Mouse (Mus musculus): ENCODE measurements at regions not wholly inside any gene's neighbourhood (a gene's known extent, or its start where the extent isn't known, plus 50 kb on each side); places are given as distances from the start of the nearest gene placed in this dataset.

GRCm38 (mm10) chr8:109073715-109074114, 420.1 kb upstream of the Pmfbp1 start:
- Histone ChIP-seq H3K27ac (replicated peaks; ENCODE audit: low read depth, low read length) (no peak overlapping the region), H3K9ac (replicated peaks; ENCODE audit: low read length) (no peak overlapping the region), H3K9me3 (ENCODE audit: control insufficient read depth, low read length) (no peaks in the 10 kb centered on the region), H3K27me3 (ENCODE audit: control insufficient read depth, insufficient read depth, low read length) (no peaks in the 10 kb centered on the region), H3K36me3 (ENCODE audit: control insufficient read depth, insufficient read depth, low read length) (no peaks in the 10 kb centered on the region), H3K4me2 (ENCODE audit: low read length) (no peak overlapping the region), H3K4me3 (replicated peaks; ENCODE audit: low read depth, low read length) (no peak overlapping the region), H3K4me1 (ENCODE audit: control insufficient read depth, insufficient read depth, low read length) (no peaks in the 10 kb centered on the region)
- DNase-seq (no peak), ATAC-seq (ENCODE audit: low FRiP score, low TSS enrichment) (no peak)
- WGBS, result 90% methylated on average over 4 of the region's 4 CpGs

DNA sequence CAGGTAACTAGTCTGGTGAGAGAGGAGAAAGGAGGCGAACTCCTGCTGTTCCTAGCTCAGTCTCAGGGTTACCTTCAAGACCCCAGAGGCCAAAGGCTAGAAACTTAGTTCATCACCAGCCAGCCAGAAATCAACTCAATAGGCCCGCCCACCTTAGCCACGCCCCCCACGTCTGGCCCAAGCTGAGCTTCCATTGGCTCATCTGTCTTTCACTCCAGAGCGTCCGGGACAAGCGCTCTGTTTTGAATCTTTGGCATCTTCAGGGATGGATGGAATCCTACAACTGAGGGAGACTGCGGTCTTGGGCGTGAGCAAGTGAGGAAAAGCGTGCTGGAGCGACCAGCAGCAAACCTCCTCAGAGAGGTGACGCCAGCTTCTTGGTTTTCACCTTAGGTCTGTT, 418.8 kb upstream of the Pmfbp1 start:
- H3K4me3 ChIP-seq (replicated peaks; ENCODE audit: low read depth, low read length), result no peak overlapping the region
- peak; percentile 32 for DNase-seq
- 18% methylated on average over 12 of the region's 12 CpGs for WGBS

DNA sequence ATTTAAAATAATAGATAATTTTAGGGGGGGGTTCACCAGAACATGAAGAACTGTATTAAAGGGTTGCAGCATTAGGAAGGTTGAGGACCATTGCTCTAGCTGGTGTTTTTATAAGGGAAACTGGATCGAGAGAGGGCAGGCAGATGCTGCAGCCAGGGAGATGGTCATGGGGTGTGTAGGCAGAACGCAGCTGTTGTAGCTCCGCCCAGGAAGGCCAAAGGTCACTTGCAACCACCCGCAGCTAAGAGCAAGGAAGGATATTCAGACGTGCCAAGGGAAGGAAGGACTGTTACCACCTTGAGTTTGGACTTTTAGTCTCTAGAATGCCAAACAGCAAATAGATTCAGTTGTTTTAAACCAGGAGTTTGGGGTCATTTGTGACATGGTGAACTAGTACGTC, 414.6 kb upstream of the Pmfbp1 start:
- no peak overlapping the region for H3K27ac ChIP-seq (replicated peaks; ENCODE audit: low read depth, low read length)
- no peaks in the 10 kb centered on the region for H3K9me3 ChIP-seq (ENCODE audit: control insufficient read depth, low read length)
- H3K27me3 ChIP-seq (ENCODE audit: control insufficient read depth, insufficient read depth, low read length), result no peaks in the 10 kb centered on the region
- no peak overlapping the region for H3K4me3 ChIP-seq (replicated peaks; ENCODE audit: low read depth, low read length)
- ATAC-seq (ENCODE audit: low FRiP score, low TSS enrichment), result no peak
- no peak for DNase-seq
- H3K36me3 ChIP-seq (ENCODE audit: control insufficient read depth, insufficient read depth, low read length), result no peaks in the 10 kb centered on the region
- WGBS, result 61% methylated on average over 6 of the region's 6 CpGs
- no peaks in the 10 kb centered on the region for H3K4me1 ChIP-seq (ENCODE audit: control insufficient read depth, insufficient read depth, low read length)
- H3K4me2 ChIP-seq (ENCODE audit: low read length), result no peak overlapping the region
- no peak overlapping the region for H3K9ac ChIP-seq (replicated peaks; ENCODE audit: low read length)

More for the DNA sequence above, 418.8 kb upstream of the Pmfbp1 start:
- Histone ChIP-seq H3K27ac (replicated peaks; ENCODE audit: low read depth, low read length) (no peak overlapping the region), H3K36me3 (ENCODE audit: control insufficient read depth, insufficient read depth, low read length) (no peaks in the 10 kb centered on the region), H3K4me1 (ENCODE audit: control insufficient read depth, insufficient read depth, low read length) (no peaks in the 10 kb centered on the region), H3K27me3 (ENCODE audit: control insufficient read depth, insufficient read depth, low read length) (no peaks in the 10 kb centered on the region), H3K4me2 (ENCODE audit: low read length) (peak overlapping the region; percentile 35), H3K9me3 (ENCODE audit: control insufficient read depth, low read length) (no peaks in the 10 kb centered on the region), H3K9ac (replicated peaks; ENCODE audit: low read length) (no peak overlapping the region)
- no peak for ATAC-seq (ENCODE audit: low FRiP score, low TSS enrichment)

- Histone ChIP-seq H3K4me2 (ENCODE audit: low read length) (no peak overlapping the region), H3K4me3 (replicated peaks; ENCODE audit: low read depth, low read length) (no peak overlapping the region), H3K36me3 (ENCODE audit: control insufficient read depth, insufficient read depth, low read length) (no peaks in the 10 kb centered on the region), H3K9ac (replicated peaks; ENCODE audit: low read length) (no peak overlapping the region), H3K27me3 (ENCODE audit: control insufficient read depth, insufficient read depth, low read length) (no peaks in the 10 kb centered on the region), H3K9me3 (ENCODE audit: control insufficient read depth, low read length) (no peaks in the 10 kb centered on the region), H3K4me1 (ENCODE audit: control insufficient read depth, insufficient read depth, low read length) (no peaks in the 10 kb centered on the region), H3K27ac (replicated peaks; ENCODE audit: low read depth, low read length) (no peak overlapping the region)
- 85% methylated on average over 5 of the region's 5 CpGs for WGBS
- DNase-seq (no peak), ATAC-seq (ENCODE audit: low FRiP score, low TSS enrichment) (no peak)
Measured at GRCm38 (mm10) chr8:109081295-109081694, 412.5 kb upstream of the Pmfbp1 start.

- 97% methylated on average over 7 of the region's 7 CpGs for WGBS
- Histone ChIP-seq H3K27ac (replicated peaks; ENCODE audit: low read depth, low read length) (no peak overlapping the region), H3K9ac (replicated peaks; ENCODE audit: low read length) (no peak overlapping the region), H3K27me3 (ENCODE audit: control insufficient read depth, insufficient read depth, low read length) (no peaks in the 10 kb centered on the region), H3K9me3 (ENCODE audit: control insufficient read depth, low read length) (no peaks in the 10 kb centered on the region), H3K36me3 (ENCODE audit: control insufficient read depth, insufficient read depth, low read length) (no peaks in the 10 kb centered on the region), H3K4me1 (ENCODE audit: control insufficient read depth, insufficient read depth, low read length) (no peaks in the 10 kb centered on the region), H3K4me2 (ENCODE audit: low read length) (no peak overlapping the region), H3K4me3 (replicated peaks; ENCODE audit: low read depth, low read length) (no peak overlapping the region)
- DNase-seq, result no peak
- no peak for ATAC-seq (ENCODE audit: low FRiP score, low TSS enrichment)
Measured at GRCm38 (mm10) chr8:109085134-109085533, 408.7 kb upstream of the Pmfbp1 start.

DNA sequence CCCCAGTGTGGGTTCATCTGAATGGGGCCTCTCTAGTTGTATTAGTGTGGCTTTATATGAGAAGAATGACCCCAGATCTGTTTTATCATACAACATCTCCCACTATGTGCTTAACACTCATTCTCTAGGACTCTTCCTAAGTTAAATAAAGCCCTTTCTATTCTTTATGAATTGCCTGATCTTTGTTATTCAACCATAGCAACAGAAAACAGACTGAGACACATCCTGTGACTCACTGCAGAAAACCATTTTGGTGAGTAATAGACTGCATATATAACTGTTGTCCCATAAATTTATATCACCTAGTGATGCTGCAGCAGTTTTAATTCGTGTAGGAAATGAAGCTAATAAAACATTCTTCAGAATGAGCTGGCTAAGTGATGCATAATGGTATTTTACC, 406.0 kb upstream of the Pmfbp1 start:
- no peak overlapping the region for H3K27ac ChIP-seq (replicated peaks; ENCODE audit: low read depth, low read length)
- H3K36me3 ChIP-seq (ENCODE audit: control insufficient read depth, insufficient read depth, low read length), result no peaks in the 10 kb centered on the region
- H3K9ac ChIP-seq (replicated peaks; ENCODE audit: low read length), result no peak overlapping the region
- H3K4me2 ChIP-seq (ENCODE audit: low read length), result no peak overlapping the region
- no peak for ATAC-seq (ENCODE audit: low FRiP score, low TSS enrichment)
- WGBS, result 68% methylated on average over 1 of the region's 1 CpGs
- DNase-seq, result no peak
- no peaks in the 10 kb centered on the region for H3K9me3 ChIP-seq (ENCODE audit: control insufficient read depth, low read length)
- no peaks in the 10 kb centered on the region for H3K27me3 ChIP-seq (ENCODE audit: control insufficient read depth, insufficient read depth, low read length)
- H3K4me3 ChIP-seq (replicated peaks; ENCODE audit: low read depth, low read length), result no peak overlapping the region
- H3K4me1 ChIP-seq (ENCODE audit: control insufficient read depth, insufficient read depth, low read length), result no peaks in the 10 kb centered on the region

- H3K36me3 ChIP-seq (ENCODE audit: control insufficient read depth, insufficient read depth, low read length), result no peaks in the 10 kb centered on the region
- H3K4me3 ChIP-seq (replicated peaks; ENCODE audit: low read depth, low read length), result no peak overlapping the region
- H3K4me2 ChIP-seq (ENCODE audit: low read length), result no peak overlapping the region
- H3K9ac ChIP-seq (replicated peaks; ENCODE audit: low read length), result no peak overlapping the region
- 90% methylated on average over 15 of the region's 15 CpGs for WGBS
- H3K27me3 ChIP-seq (ENCODE audit: control insufficient read depth, insufficient read depth, low read length), result no peaks in the 10 kb centered on the region
- DNase-seq, result no peak
- H3K4me1 ChIP-seq (ENCODE audit: control insufficient read depth, insufficient read depth, low read length), result no peaks in the 10 kb centered on the region
- H3K9me3 ChIP-seq (ENCODE audit: control insufficient read depth, low read length), result no peaks in the 10 kb centered on the region
- no peak for ATAC-seq (ENCODE audit: low FRiP score, low TSS enrichment)
- no peak overlapping the region for H3K27ac ChIP-seq (replicated peaks; ENCODE audit: low read depth, low read length)
Measured at GRCm38 (mm10) chr8:109099671-109100070, 394.2 kb upstream of the Pmfbp1 start.

GRCm38 (mm10) chr8:109101416-109101815, 392.4 kb upstream of the Pmfbp1 start:
- no peaks in the 10 kb centered on the region for H3K9me3 ChIP-seq (ENCODE audit: control insufficient read depth, low read length)
- H3K27ac ChIP-seq (replicated peaks; ENCODE audit: low read depth, low read length), result no peak overlapping the region
- ATAC-seq (ENCODE audit: low FRiP score, low TSS enrichment) (no peak), DNase-seq (no peak)
- 91% methylated on average over 5 of the region's 5 CpGs for WGBS
- no peak overlapping the region for H3K4me3 ChIP-seq (replicated peaks; ENCODE audit: low read depth, low read length)
- H3K9ac ChIP-seq (replicated peaks; ENCODE audit: low read length), result no peak overlapping the region
- H3K4me2 ChIP-seq (ENCODE audit: low read length), result no peak overlapping the region
- H3K4me1 ChIP-seq (ENCODE audit: control insufficient read depth, insufficient read depth, low read length), result no peaks in the 10 kb centered on the region
- no peaks in the 10 kb centered on the region for H3K36me3 ChIP-seq (ENCODE audit: control insufficient read depth, insufficient read depth, low read length)
- no peaks in the 10 kb centered on the region for H3K27me3 ChIP-seq (ENCODE audit: control insufficient read depth, insufficient read depth, low read length)

DNA sequence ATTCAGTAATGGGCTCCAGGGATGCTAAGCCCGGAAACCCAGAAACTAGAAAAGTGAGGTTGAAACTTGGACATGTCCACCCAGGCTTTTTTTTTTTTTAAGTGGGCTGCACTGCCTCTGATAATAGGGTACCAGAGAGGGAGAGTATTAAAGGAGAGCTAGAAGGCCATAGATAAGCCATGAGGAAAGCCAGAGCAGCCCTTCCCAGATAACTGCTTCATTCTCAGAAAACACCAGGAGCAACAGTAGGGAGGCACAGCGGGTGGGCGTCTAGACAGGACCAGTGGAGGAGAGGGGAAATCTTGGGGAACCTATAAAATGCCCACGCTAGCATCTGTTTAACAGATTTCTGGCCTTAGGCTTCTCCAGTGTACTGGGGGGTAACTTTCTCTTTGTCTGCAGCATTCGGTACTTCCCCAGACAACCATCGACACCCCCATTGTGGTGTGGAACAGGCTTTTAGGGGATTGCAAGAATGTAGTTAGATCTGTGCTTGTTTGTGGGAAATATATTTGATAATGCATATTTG, 389.0 kb upstream of the Pmfbp1 start:
- H3K27me3 ChIP-seq (ENCODE audit: control insufficient read depth, insufficient read depth, low read length), result no peaks in the 10 kb centered on the region
- no peaks in the 10 kb centered on the region for H3K36me3 ChIP-seq (ENCODE audit: control insufficient read depth, insufficient read depth, low read length)
- H3K4me2 ChIP-seq (ENCODE audit: low read length), result no peak overlapping the region
- DNase-seq (no peak), ATAC-seq (ENCODE audit: low FRiP score, low TSS enrichment) (no peak)
- no peak overlapping the region for H3K4me3 ChIP-seq (replicated peaks; ENCODE audit: low read depth, low read length)
- no peaks in the 10 kb centered on the region; the same call in none of the 2 replicates for H3K4me1 ChIP-seq (ENCODE audit: control insufficient read depth, insufficient read depth, low read length)
- WGBS, result 68% methylated on average over 6 of the region's 6 CpGs
- no peak overlapping the region for H3K27ac ChIP-seq (replicated peaks; ENCODE audit: low read depth, low read length)
- no peaks in the 10 kb centered on the region for H3K9me3 ChIP-seq (ENCODE audit: control insufficient read depth, low read length)
- no peak overlapping the region for H3K9ac ChIP-seq (replicated peaks; ENCODE audit: low read length)
